Mouse (Mus musculus) MEL (cell line): Measurements from ENCODE around the gene Ezr. TPM values are rescaled to one million over a fixed set of nuclear protein-coding genes. Genes with fewer than 3 reads are reported as not detected.

ENCODE experiments used
- DNase-seq: peaks from one replicate; pipeline ENCODE4 v3.0.0; 2011; ENCODE audit warnings: low read depth, low spot score
- H3K27ac ChIP-seq: 2 replicates; pipeline ENCODE4 v1.5.1; 2012; ENCODE audit warnings: low read depth, mild to moderate bottlenecking, control low read depth, low read length, moderate library complexity; ENCODE audit not compliant: control insufficient read depth
- H3K27me3 ChIP-seq, 2 experiments: fragments of 150-350 bp in 1 of 2; sonication (generic) in 1 of 2; 2 replicates each; pipeline ENCODE4 v1.6.1; 2012; ENCODE audit warnings: low read length in 2 of 2, mild to moderate bottlenecking in 2 of 2, improper control_type of control experiment in 1 of 2, moderate library complexity in 1 of 2; ENCODE audit not compliant: insufficient read depth in 2 of 2, control insufficient read depth in 1 of 2
- H3K36me3 ChIP-seq, 2 experiments: 2 replicates each; pipeline ENCODE4 v1.6.1; 2012 to 2014; ENCODE audit warnings: low read length in 2 of 2, improper control_type of control experiment in 1 of 2, inconsistent platforms in 1 of 2, mild to moderate bottlenecking in 1 of 2; ENCODE audit not compliant: insufficient read depth in 2 of 2, control insufficient read depth in 1 of 2
- H3K4me1 ChIP-seq, 2 experiments: fragments of 150-350 bp in 1 of 2; sonication (generic) in 1 of 2; 2 replicates each; pipeline ENCODE4 v1.6.1; 2012; ENCODE audit warnings: low read length in 2 of 2, improper control_type of control experiment in 1 of 2, mild to moderate bottlenecking in 1 of 2; ENCODE audit not compliant: insufficient read depth in 2 of 2, control insufficient read depth in 1 of 2
- H3K4me3 ChIP-seq, 2 experiments: fragments of 150-350 bp in 1 of 2; sonication (generic) in 1 of 2; 2 replicates each; pipeline ENCODE4 v1.5.1; 2012; ENCODE audit warnings: low read depth in 2 of 2, low read length in 2 of 2, mild to moderate bottlenecking in 2 of 2, moderate library complexity in 2 of 2, control low read depth in 1 of 2, improper control_type of control experiment in 1 of 2; ENCODE audit not compliant: control insufficient read depth in 1 of 2, insufficient read depth in 1 of 2
- H3K79me2 ChIP-seq: 2 replicates; pipeline ENCODE4 v1.6.1; 2012; ENCODE audit warnings: mild to moderate bottlenecking, low read length, moderate library complexity; ENCODE audit not compliant: control insufficient read depth, poor library complexity, insufficient read depth
- H3K9ac ChIP-seq: 2 replicates; pipeline ENCODE4 v1.6.1; 2012; ENCODE audit warnings: low read depth, mild to moderate bottlenecking, control low read depth, low read length, moderate library complexity; ENCODE audit not compliant: control insufficient read depth, poor library complexity, severe bottlenecking
- H3K9me3 ChIP-seq: fragments of 150-350 bp; sonication (generic); replicated peaks from 2 replicates; pipeline ENCODE4 v1.6.1; 2012; ENCODE audit warnings: mild to moderate bottlenecking, low read length, improper control_type of control experiment, moderate library complexity; ENCODE audit not compliant: insufficient read depth
- CTCF ChIP-seq, 3 experiments: IDR thresholded peaks in 2 of 3; conservative IDR thresholded peaks in 1 of 3; 2 replicates each; pipeline ENCODE4 v1.5.1; 2011 to 2012; ENCODE audit warnings: low read length in 3 of 3, low read depth in 2 of 3, mild to moderate bottlenecking in 2 of 3, improper control_type of control experiment in 1 of 3, inconsistent platforms in 1 of 3, mixed read lengths in 1 of 3, moderate library complexity in 1 of 3; ENCODE audit not compliant: control insufficient read depth in 1 of 3, insufficient read depth in 1 of 3, poor library complexity in 1 of 3, severe bottlenecking in 1 of 3
- E2F4 ChIP-seq: IDR thresholded peaks from 2 replicates; pipeline ENCODE4 v1.6.1; 2011; ENCODE audit warnings: low read depth, low read length, improper control_type of control experiment, borderline replicate concordance
- EP300 ChIP-seq, 2 experiments: IDR thresholded peaks; 2 replicates each; pipeline ENCODE4 v1.6.1; 2011; ENCODE audit warnings: improper control_type of control experiment in 2 of 2, low read length in 2 of 2, low read depth in 1 of 2, mild to moderate bottlenecking in 1 of 2
- GATA1 ChIP-seq: IDR thresholded peaks from 2 replicates; pipeline ENCODE4 v1.6.1; 2011; ENCODE audit warnings: low read depth, low read length, improper control_type of control experiment
- HCFC1 ChIP-seq: IDR thresholded peaks from 2 replicates; pipeline ENCODE4 v1.6.1; 2012; ENCODE audit warnings: low read depth, mild to moderate bottlenecking, inconsistent platforms, low read length, improper control_type of control experiment, moderate library complexity
- KAT2A ChIP-seq: conservative IDR thresholded peaks from 2 replicates; pipeline ENCODE4 v1.6.1; 2012; ENCODE audit warnings: low read depth, low read length, improper control_type of control experiment, inconsistent platforms
- MAFK ChIP-seq: IDR thresholded peaks from 2 replicates; pipeline ENCODE4 v1.6.1; 2011; ENCODE audit warnings: low read depth, mild to moderate bottlenecking, low read length, improper control_type of control experiment, borderline replicate concordance
- MEF2A ChIP-seq: IDR thresholded peaks from 2 replicates; pipeline ENCODE4 v1.6.1; 2014; ENCODE audit warnings: low read depth, mild to moderate bottlenecking, inconsistent platforms, low read length, improper control_type of control experiment; ENCODE audit not compliant: poor library complexity, insufficient replicate concordance, severe bottlenecking; ENCODE audit errors: extremely low read depth
- POLR2A ChIP-seq, 2 experiments: IDR thresholded peaks; 2 replicates each; pipeline ENCODE4 v1.6.1; 2011 to 2012; ENCODE audit warnings: low read length in 2 of 2, mild to moderate bottlenecking in 2 of 2, control low read depth in 1 of 2, improper control_type of control experiment in 1 of 2, low read depth in 1 of 2, moderate library complexity in 1 of 2; ENCODE audit not compliant: control insufficient read depth in 1 of 2, insufficient read depth in 1 of 2, poor library complexity in 1 of 2
- POLR2AphosphoS2 ChIP-seq: IDR thresholded peaks from 2 replicates; pipeline ENCODE4 v1.6.1; 2011; ENCODE audit warnings: low read length, improper control_type of control experiment
- RCOR1 ChIP-seq: IDR thresholded peaks from 2 replicates; pipeline ENCODE4 v1.6.1; 2012; ENCODE audit warnings: low read depth, mild to moderate bottlenecking, inconsistent platforms, low read length, improper control_type of control experiment
- SIN3A ChIP-seq: IDR thresholded peaks from 2 replicates; pipeline ENCODE4 v1.6.1; 2012; ENCODE audit warnings: low read length, improper control_type of control experiment, inconsistent platforms
- SMC3 ChIP-seq: IDR thresholded peaks from 2 replicates; pipeline ENCODE4 v1.6.1; 2011; ENCODE audit warnings: low read depth, low read length, improper control_type of control experiment
- TAL1 ChIP-seq: IDR thresholded peaks from 2 replicates; pipeline ENCODE4 v1.6.1; 2012; ENCODE audit warnings: mild to moderate bottlenecking, inconsistent platforms, low read length, moderate library complexity, mixed read lengths
- ZC3H11A ChIP-seq: IDR thresholded peaks from 2 replicates; pipeline ENCODE4 v1.6.1; 2012; ENCODE audit warnings: low read depth, mild to moderate bottlenecking, inconsistent platforms, low read length, improper control_type of control experiment
- ZKSCAN1 ChIP-seq: IDR thresholded peaks from 2 replicates; pipeline ENCODE4 v1.6.1; 2012; ENCODE audit warnings: low read depth, mild to moderate bottlenecking, inconsistent platforms, low read length, improper control_type of control experiment, moderate library complexity
- ZMIZ1 ChIP-seq: IDR thresholded peaks from 2 replicates; pipeline ENCODE4 v1.6.1; 2012; ENCODE audit warnings: low read depth, mild to moderate bottlenecking, inconsistent platforms, low read length, improper control_type of control experiment, moderate library complexity
- polyA plus RNA-seq, 2 experiments: library from polyadenylated mRNA; stranded (reverse) in 1 of 2; unstranded in 1 of 2; fragments of >175 nt in 1 of 2; fragments of >200 nt in 1 of 2; gene quantifications; 2 replicates each; pipeline versions ENCODE4 v1.2.1 to v1.2.4; 2012; ENCODE audit warnings: low replicate concordance in 2 of 2, low read depth in 1 of 2; ENCODE audit not compliant: insufficient read length in 2 of 2, insufficient read depth in 1 of 2, missing spikeins in 1 of 2
- total RNA-seq: library from RNA; depleted of rRNA; stranded (reverse); fragments of 300-350 nt; gene quantifications from 2 replicates; pipeline ENCODE4 v1.2.3, GENCODE M21; 2012

Ezr gene
- total and polyA plus RNA-seq, 3 experiments, result 48.7 to 88.7 TPM; not detected in 1

DNA sequence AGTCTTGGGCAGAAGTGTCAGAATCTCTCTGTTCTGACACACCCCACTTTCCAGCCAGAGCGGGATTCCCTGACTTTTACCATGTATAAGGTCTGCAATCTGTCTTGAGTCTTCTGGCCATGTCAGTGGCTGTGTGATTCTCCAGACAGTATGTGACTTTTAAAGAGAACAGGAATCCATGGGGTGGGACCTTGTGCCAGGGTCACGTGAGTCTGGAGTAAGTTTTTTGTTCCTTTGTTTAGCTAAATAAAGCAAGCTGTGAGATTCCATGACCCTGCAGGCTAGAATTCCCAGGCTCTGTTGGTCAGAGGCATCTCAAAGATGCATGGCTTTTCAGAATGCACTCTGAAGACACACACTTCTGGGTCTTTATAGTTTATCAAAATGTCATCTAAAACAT, 16.7 kb downstream of the Ezr start:
- Histone ChIP-seq H3K27ac (no peak overlapping the region), H3K79me2 (peaks cover 15% of the 10 kb centered on the region; the same call in 1 of the 2 replicates), H3K27me3 (no peaks in the 10 kb centered on the region), H3K4me3 (no peak overlapping the region), H3K9ac (no peak overlapping the region), H3K9me3 (no peaks in the 10 kb centered on the region), H3K4me1 (peaks cover 0 to 2% of the 10 kb centered on the region in 2 experiments; a peak in 1 of 4 replicates), H3K36me3 (peaks cover 0 to 5% of the 10 kb centered on the region in 2 experiments; a peak in 2 of 4 replicates)
- DNase-seq, result no peak
- TF ChIP-seq MAFK (no peak), HCFC1 (no peak), KAT2A (no peak), RCOR1 (no peak), SMC3 (no peak)
- TF ChIP-seq, all 39 proteins: peak for 0

DNA sequence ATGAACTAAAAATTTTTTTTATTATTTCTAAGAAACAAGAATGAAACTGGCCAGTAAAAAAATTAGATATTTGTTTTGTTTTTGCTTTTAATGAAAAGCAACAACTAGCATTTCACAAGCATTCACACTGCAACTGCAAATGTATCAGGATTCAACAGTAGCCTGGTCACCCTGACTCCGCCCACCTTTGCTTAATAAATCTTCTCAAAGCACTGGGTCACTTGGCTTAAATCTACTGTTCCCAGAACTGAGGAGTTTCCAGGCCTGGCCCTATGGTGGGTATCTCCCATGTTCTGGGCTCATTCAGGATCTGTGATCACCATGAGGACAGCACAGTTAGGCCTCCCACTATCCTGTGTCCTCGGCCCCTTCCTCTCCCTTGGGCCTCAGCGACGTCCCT, 17.9 kb downstream of the Ezr start:
- Histone ChIP-seq H3K36me3 (peaks cover 0 to 5% of the 10 kb centered on the region in 2 experiments; a peak in 2 of 4 replicates), H3K27ac (no peak overlapping the region), H3K9me3 (no peaks in the 10 kb centered on the region), H3K9ac (no peak overlapping the region), H3K27me3 (no peaks in the 10 kb centered on the region), H3K79me2 (peaks cover 15% of the 10 kb centered on the region; the same call in 1 of the 2 replicates), H3K4me1 (peaks cover 0 to 2% of the 10 kb centered on the region in 2 experiments; a peak in 1 of 4 replicates), H3K4me3 (no peak overlapping the region)
- TF ChIP-seq ZC3H11A (no peak), RCOR1 (no peak), MEF2A (no peak), MAFK (no peak), ZKSCAN1 (no peak), SIN3A (no peak), E2F4 (no peak), POLR2A (IDR thresholded peaks at IDR 0.05; ENCODE audit: control insufficient read depth in 1 of 2, insufficient read depth in 1 of 2, low read depth in 1 of 2, low read length in 2 of 2, poor library complexity in 1 of 2) (no peak), HCFC1 (no peak), SMC3 (no peak), POLR2AphosphoS2 (no peak), GATA1 (no peak), KAT2A (no peak), ZMIZ1 (no peak), TAL1 (no peak), CTCF (IDR thresholded peaks at IDR 0.05 in 2 of 3, conservative IDR thresholded peaks at IDR 0.05 in 1 of 3; ENCODE audit: control insufficient read depth in 1 of 3, insufficient read depth in 1 of 3, low read depth in 2 of 3, low read length in 3 of 3, poor library complexity in 1 of 3, severe bottlenecking in 1 of 3) (no peak), EP300 (IDR thresholded peaks at IDR 0.05; ENCODE audit: low read depth in 1 of 2, low read length in 2 of 2) (no peak)
- DNase-seq, result no peak
